27 mouse cellular contexts compared by ENCODE assay signal in the genomic region with DNA sequence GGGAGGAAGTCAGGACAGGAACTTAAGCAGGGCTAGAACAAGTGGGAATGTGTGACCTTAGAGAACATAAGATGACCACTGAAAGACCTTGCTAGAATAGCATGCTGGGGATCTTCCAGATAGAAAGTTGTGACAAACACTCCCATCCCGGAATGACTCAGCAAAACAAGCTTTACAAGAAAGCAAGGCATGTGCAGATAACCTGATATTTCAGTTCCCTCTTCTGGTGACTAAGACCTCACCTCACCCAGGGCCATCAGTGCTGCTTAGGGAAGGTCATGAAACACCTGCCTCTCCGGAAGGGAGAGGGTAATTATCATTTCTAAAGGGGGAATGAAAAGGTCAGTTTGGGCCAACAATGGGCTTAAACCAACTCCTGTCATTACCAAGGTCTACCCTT.
DNase-seq lines count a peak whose midpoint lies in the region; ATAC-seq and TF ChIP-seq lines count a peak whose summit lies in the region.
"Had no signal": no experiment of that assay in that cellular context is flagged by ENCODE, and none has a peak within 500 bp of the region (broad histone marks: within the 10 kb centered on the region; RNA-seq: fewer than 3 reads in every experiment).

No protein-coding gene starts in this region.

- H3K9me3 ChIP-seq in liver, postnatal 0 days (ENCODE audit: low read length) = no peaks in the 10 kb centered on the region; the same call in 1 of the 2 replicates
- peaks cover 31% of the 10 kb centered on the region for H3K9me3 ChIP-seq in ES-Bruce4 (replicated peaks; ENCODE audit: control insufficient read depth, insufficient read depth, low read length, poor library complexity, severe bottlenecking)
- H3K9me3 ChIP-seq in MEL (replicated peaks; ENCODE audit: insufficient read depth, low read length) = peaks cover 2% of the 10 kb centered on the region; the same call in 1 of the 2 replicates
- H3K9me3 ChIP-seq: forebrain, embryonic 15.5 days had no signal

- H3K36me3 ChIP-seq in liver, adult 2 months (ENCODE audit: control insufficient read depth, insufficient read depth, low read length) = no peaks in the 10 kb centered on the region
- H3K36me3 ChIP-seq in liver, postnatal 0 days (replicated peaks; ENCODE audit: insufficient read depth, low read length) = no peaks in the 10 kb centered on the region
- H3K36me3 ChIP-seq in ES-Bruce4 (ENCODE audit: control insufficient read depth, insufficient read depth, low read length, poor library complexity, severe bottlenecking) (no peaks in the 10 kb centered on the region; the same call in 1 of the 2 replicates), MEL (ENCODE audit: control insufficient read depth in 1 of 2, insufficient read depth in 2 of 2, low read length in 2 of 2) (peaks cover 0 to 13% of the 10 kb centered on the region in 2 experiments; a peak in 2 of 4 replicates)
- no peaks in the 10 kb centered on the region for H3K36me3 ChIP-seq in kidney, adult 2 months (ENCODE audit: control insufficient read depth, insufficient read depth, low read length)
- H3K36me3 ChIP-seq: forebrain, embryonic 15.5 days; heart, embryonic 13.5 days; neural tube, embryonic 13.5 days had no signal

- H3K4me2 ChIP-seq in liver, postnatal 0 days (ENCODE audit: low read depth, low read length) = no peak overlapping the region
- H3K4me2 ChIP-seq: forebrain, embryonic 15.5 days; heart, embryonic 13.5 days; lung, embryonic 14.5 days; neural tube, embryonic 13.5 days had no signal

- H3K4me1 ChIP-seq in liver, adult 2 months (ENCODE audit: control insufficient read depth, insufficient read depth, low read length) = no peaks in the 10 kb centered on the region
- H3K4me1 ChIP-seq in liver, postnatal 0 days (ENCODE audit: insufficient read depth) = no peaks in the 10 kb centered on the region
- no peaks in the 10 kb centered on the region for H3K4me1 ChIP-seq in ES-Bruce4 (ENCODE audit: control insufficient read depth, insufficient read depth, low read length)
- H3K4me1 ChIP-seq in MEL (ENCODE audit: control insufficient read depth in 1 of 2, insufficient read depth in 2 of 2, low read length in 2 of 2) = peaks cover 12 to 14% of the 10 kb centered on the region in 2 experiments
- H3K4me1 ChIP-seq in kidney, adult 2 months (ENCODE audit: control insufficient read depth, insufficient read depth, low read length) = no peaks in the 10 kb centered on the region
- H3K4me1 ChIP-seq: forebrain, embryonic 15.5 days; heart, embryonic 13.5 days; neural tube, embryonic 13.5 days had no signal

- H3K4me3 ChIP-seq in liver, adult 2 months (ENCODE audit: insufficient read depth, low read depth, low read length) = no peak overlapping the region
- no peak overlapping the region for H3K4me3 ChIP-seq in liver, postnatal 0 days (ENCODE audit: low read depth, low read length)
- no peak overlapping the region for H3K4me3 ChIP-seq in ES-Bruce4 (ENCODE audit: low read depth, low read length)
- no peak overlapping the region for H3K4me3 ChIP-seq in MEL (ENCODE audit: control insufficient read depth in 1 of 2, insufficient read depth in 1 of 2, low read depth in 2 of 2, low read length in 2 of 2)
- no peak overlapping the region for H3K4me3 ChIP-seq in kidney, adult 2 months (ENCODE audit: insufficient read depth, low read depth, low read length)
- H3K4me3 ChIP-seq: forebrain, embryonic 15.5 days; heart, embryonic 13.5 days; myocyte; neural tube, embryonic 13.5 days had no signal

- no peak for ATAC-seq in liver, postnatal 0 days
- no peak for ATAC-seq in megakaryocyte progenitor cell, adult 5-6 weeks (replicated peaks; ENCODE audit: poor library complexity)
- ATAC-seq: forebrain, embryonic 15.5 days; hindbrain, postnatal 0 days; intestine, embryonic 16.5 days; midbrain, embryonic 16.5 days had no signal

- no peak overlapping the region for H3K9ac ChIP-seq in liver, adult 2 months (ENCODE audit: low read depth, low read length)
- H3K9ac ChIP-seq in liver, postnatal 0 days (replicated peaks) = no peak overlapping the region
- H3K9ac ChIP-seq in ES-Bruce4 (ENCODE audit: low read depth, poor library complexity, severe bottlenecking) (no peak overlapping the region), MEL (ENCODE audit: control insufficient read depth, low read depth, low read length, poor library complexity, severe bottlenecking) (no peak overlapping the region)
- H3K9ac ChIP-seq: forebrain, embryonic 15.5 days; heart, embryonic 13.5 days; lung, embryonic 14.5 days; neural tube, embryonic 13.5 days had no signal

- TF ChIP-seq POLR2A in liver, adult 2 months (IDR thresholded peaks at IDR 0.05; ENCODE audit: extremely low read depth, insufficient read depth, low read length) = no peak
- TF ChIP-seq POLR2A in ES-Bruce4 (IDR thresholded peaks at IDR 0.05; ENCODE audit: insufficient read depth, low read length) (no peak), MEL (IDR thresholded peaks at IDR 0.05; ENCODE audit: control insufficient read depth in 1 of 2, insufficient read depth in 1 of 2, low read depth in 1 of 2, low read length in 2 of 2, poor library complexity in 1 of 2) (no peak)
- TF ChIP-seq POLR2A in kidney, adult 2 months (IDR thresholded peaks at IDR 0.05; ENCODE audit: low read depth, low read length) = no peak

- no peak for TF ChIP-seq CTCF in liver, adult 2 months (IDR thresholded peaks at IDR 0.05; ENCODE audit: low read depth, low read length)
- TF ChIP-seq CTCF in liver, postnatal 0 days (IDR thresholded peaks at IDR 0.05; ENCODE audit: low read depth) = no peak
- no peak for TF ChIP-seq CTCF in ES-Bruce4 (IDR thresholded peaks at IDR 0.05; ENCODE audit: low read depth, low read length)
- TF ChIP-seq CTCF in MEL (IDR thresholded peaks at IDR 0.05 in 2 of 3, conservative IDR thresholded peaks at IDR 0.05 in 1 of 3; ENCODE audit: control insufficient read depth in 1 of 3, insufficient read depth in 1 of 3, low read depth in 2 of 3, low read length in 3 of 3, poor library complexity in 1 of 3, severe bottlenecking in 1 of 3) = peak in 1 of 3 experiments; percentile 9; a peak in 1 of 6 replicates
- no peak for TF ChIP-seq CTCF in kidney, adult 2 months (conservative IDR thresholded peaks at IDR 0.05; ENCODE audit: insufficient read depth, insufficient read length, low read depth, low read length)

- DNase-seq in liver, adult 2 months (ENCODE audit: extremely low read depth, low read depth, low spot score) = peak; percentile 2
- no peak for DNase-seq in liver, postnatal 0 days
- peak; percentile 84 for DNase-seq in MEL (ENCODE audit: low read depth, low spot score)
- DNase-seq in cerebellum, postnatal 10 days = no peak
- no peak for DNase-seq in kidney, adult 2 months
- DNase-seq: adrenal gland, adult 8-10 months; cerebellum, adult 2 months; cerebellum, postnatal 36 days; gastrocnemius, postnatal 14 days; heart, adult 18-20 months; heart, postnatal 14 days; kidney, postnatal 36 days; lung, embryonic 14.5 days; lung, postnatal 36 days; retina, postnatal 1 day; right cerebral cortex, postnatal 25 days; spleen, adult 18-20 months; thymus, postnatal 25 days had no signal

- no peaks in the 10 kb centered on the region for H3K79me2 ChIP-seq in liver, adult 2 months (ENCODE audit: control insufficient read depth, insufficient read depth, low read length)
- H3K79me2 ChIP-seq in MEL (ENCODE audit: control insufficient read depth, insufficient read depth, low read length, poor library complexity) = no peaks in the 10 kb centered on the region

- WGBS in liver, adult 2 months = 79% methylated on average over 2 of the region's 2 CpGs
- 73% methylated on average over 2 of the region's 2 CpGs for whole genome bisulfite sequencing in liver, postnatal 0 days (ENCODE audit: insufficient replicate concordance)
- WGBS in kidney, adult 2 months = 74% methylated on average over 2 of the region's 2 CpGs

- no peak for TF ChIP-seq EP300 in liver, postnatal 0 days (IDR thresholded peaks at IDR 0.05; ENCODE audit: low read depth)
- TF ChIP-seq EP300 in ES-Bruce4 (IDR thresholded peaks at IDR 0.05; ENCODE audit: insufficient read depth, low read depth, low read length) = no peak
- peak; percentile 87 to 95 for TF ChIP-seq EP300 in MEL (IDR thresholded peaks at IDR 0.05; ENCODE audit: low read depth in 1 of 2, low read length in 2 of 2)

- H3K27ac ChIP-seq in liver, adult 2 months (replicated peaks; ENCODE audit: insufficient read depth, low read depth, low read length) = no peak overlapping the region
- H3K27ac ChIP-seq in liver, postnatal 0 days (ENCODE audit: low read depth) = no peak overlapping the region
- H3K27ac ChIP-seq in ES-Bruce4 (ENCODE audit: insufficient read depth, low read length) = peak overlapping the region; percentile 79
- H3K27ac ChIP-seq in MEL (ENCODE audit: control insufficient read depth, low read depth, low read length) = peak overlapping the region; percentile 69
- no peak overlapping the region for H3K27ac ChIP-seq in kidney, adult 2 months (ENCODE audit: insufficient read depth, low read depth, low read length)
- H3K27ac ChIP-seq: forebrain, embryonic 15.5 days; heart, embryonic 13.5 days; hindbrain, postnatal 0 days; neural tube, embryonic 13.5 days had no signal

- TF ChIP-seq RAD21 in MEL (IDR thresholded peaks at IDR 0.05; ENCODE audit: low read depth, low read length) = peak; percentile 20

- H3K27me3 ChIP-seq in liver, adult 2 months (ENCODE audit: control insufficient read depth, insufficient read depth, low read length) = no peaks in the 10 kb centered on the region
- no peaks in the 10 kb centered on the region for H3K27me3 ChIP-seq in liver, postnatal 0 days (ENCODE audit: insufficient read depth, low read length)
- no peaks in the 10 kb centered on the region for H3K27me3 ChIP-seq in ES-Bruce4 (ENCODE audit: control insufficient read depth, insufficient read depth, low read length, poor library complexity, severe bottlenecking)
- H3K27me3 ChIP-seq in MEL (ENCODE audit: control insufficient read depth in 1 of 2, insufficient read depth in 2 of 2, low read length in 2 of 2) = no peaks in the 10 kb centered on the region
- no peaks in the 10 kb centered on the region for H3K27me3 ChIP-seq in kidney, adult 2 months (replicated peaks; ENCODE audit: control insufficient read depth, insufficient read depth, low read length)
- H3K27me3 ChIP-seq: forebrain, embryonic 15.5 days; heart, embryonic 13.5 days; neural tube, embryonic 13.5 days had no signal

TF ChIP-seq in MEL, 35 proteins besides CTCF, POLR2A, EP300 and RAD21 (continues in another document):
- TF ChIP-seq TBP (IDR thresholded peaks at IDR 0.05; ENCODE audit: low read depth, low read length) (no peak), KAT2A (conservative IDR thresholded peaks at IDR 0.05; ENCODE audit: low read depth, low read length) (no peak), E2F4 (IDR thresholded peaks at IDR 0.05; ENCODE audit: borderline replicate concordance, low read depth, low read length) (no peak), TCF12 (IDR thresholded peaks at IDR 0.05; ENCODE audit: low read depth, low read length) (peak; percentile 87), USF2 (IDR thresholded peaks at IDR 0.05; ENCODE audit: borderline replicate concordance in 1 of 2, insufficient read depth in 1 of 2, low read depth in 1 of 2, low read length in 2 of 2) (no peak), MEF2A (IDR thresholded peaks at IDR 0.05; ENCODE audit: extremely low read depth, insufficient replicate concordance, low read depth, low read length, poor library complexity, severe bottlenecking) (no peak), MYC (IDR thresholded peaks at IDR 0.05; ENCODE audit: low read depth, low read length) (peak; percentile 69; the same call in 1 of the 2 replicates), JUND (IDR thresholded peaks at IDR 0.05; ENCODE audit: low read depth, low read length) (peak; percentile 76)

Comparison
In these comparisons a context has a peak if more than half of its experiments do, and no peak if none do; other contexts are left out.
1. DNase-seq: peak in liver, adult 2 months (single experiment) and MEL (single experiment); none in liver, postnatal 0 days (single experiment), cerebellum, postnatal 10 days (0 of 2) and kidney, adult 2 months (single experiment).
2. H3K27ac ChIP-seq: peak in ES-Bruce4 (single experiment) and MEL (single experiment); none in liver, adult 2 months (single experiment), liver, postnatal 0 days (single experiment) and kidney, adult 2 months (single experiment).